Mouse (Mus musculus) CD4-positive, CD25-positive, alpha-beta regulatory T cell, adult 2 months (primary cell): ENCODE measurements around the gene Lrrc38.
A peak's percentile ranks its signal among the peaks of the same experiment; 100 is the strongest.

Experiments used
- DNase-seq: peaks from one replicate; pipeline ENCODE4 v3.0.0-alpha.2; 2012; ENCODE audit warnings: low read depth, low spot score

Lrrc38 gene

GRCm38 (mm10) chr4:143350047-143351015 is 774 bp downstream of the Lrrc38 start:
- no peak for DNase-seq

- DNase-seq: no peak
Measured at GRCm38 (mm10) chr4:143352301-143352700, 2.7 kb downstream of the Lrrc38 start.

GRCm38 (mm10) chr4:143361520-143361919 is 12.0 kb downstream of the Lrrc38 start:
- no peak for DNase-seq

GRCm38 (mm10) chr4:143366415-143367041 is 17.0 kb downstream of the Lrrc38 start:
- no peak for DNase-seq

GRCm38 (mm10) chr4:143379480-143379879 is 29.9 kb downstream of the Lrrc38 start:
- DNase-seq: no peak

GRCm38 (mm10) chr4:143379931-143380715 is 30.6 kb downstream of the Lrrc38 start:
- DNase-seq: no peak

- peak; percentile 62 for DNase-seq
Measured at GRCm38 (mm10) chr4:143380716-143381004, 31.1 kb downstream of the Lrrc38 start.

- no peak for DNase-seq
Measured at GRCm38 (mm10) chr4:143382163-143382562, 32.6 kb downstream of the Lrrc38 start.

- DNase-seq: no peak
Measured at GRCm38 (mm10) chr4:143383646-143384045, 34.1 kb downstream of the Lrrc38 start.

- DNase-seq: peak; percentile 12
Measured at GRCm38 (mm10) chr4:143388955-143389702, 39.6 kb downstream of the Lrrc38 start.

GRCm38 (mm10) chr4:143394181-143394580 is 44.6 kb downstream of the Lrrc38 start, which contains the start of gene Pramel1:
TSS of gene Pramel1 (plus strand) at chr4:143394428.
- DNase-seq: no peak

GRCm38 (mm10) chr4:143411566-143412218 is 62.1 kb downstream of the Lrrc38 start:
- DNase-seq: peak; percentile 17

GRCm38 (mm10) chr4:143412219-143413092 is 62.9 kb downstream of the Lrrc38 start, which contains the start of gene Pramef8:
TSS of gene Pramef8 (plus strand) at chr4:143412426.
- peak; percentile 94 for DNase-seq

GRCm38 (mm10) chr4:143413621-143414020 is 64.1 kb downstream of the Lrrc38 start:
- DNase-seq: no peak

- no peak for DNase-seq
Measured at GRCm38 (mm10) chr4:143414121-143414520, 64.6 kb downstream of the Lrrc38 start.
